Mouse (Mus musculus) liver, adult 2 months (tissue): ENCODE measurements at regions not wholly inside any gene's neighbourhood (a gene's known extent, or its start where the extent isn't known, plus 50 kb on each side); places are given as distances from the start of the nearest gene placed in this dataset.
A peak's percentile ranks its signal among the peaks of the same experiment; 100 is the strongest.

ENCODE experiments used
- DNase-seq: peaks from one replicate; pipeline ENCODE4 v3.0.0-alpha.2; 2011; ENCODE audit warnings: low read depth, low spot score; ENCODE audit errors: extremely low read depth
- H3K27ac ChIP-seq: fragments of 200-500 bp; replicated peaks from 2 replicates; pipeline ENCODE4 v1.5.1; 2012; ENCODE audit warnings: low read depth, mild to moderate bottlenecking, control low read depth, inconsistent platforms, low read length; ENCODE audit not compliant: insufficient read depth
- H3K27me3 ChIP-seq: fragments of 200-500 bp; 2 replicates; pipeline ENCODE4 v1.6.1; 2012; ENCODE audit warnings: mild to moderate bottlenecking, moderate library complexity, low read length, inconsistent platforms; ENCODE audit not compliant: control insufficient read depth, insufficient read depth
- H3K36me3 ChIP-seq: fragments of 200-500 bp; 2 replicates; pipeline ENCODE4 v1.6.1; 2012; ENCODE audit warnings: low read length, inconsistent platforms; ENCODE audit not compliant: control insufficient read depth, insufficient read depth
- H3K4me1 ChIP-seq: fragments of 200-500 bp; 2 replicates; pipeline ENCODE4 v1.6.1; 2011; ENCODE audit warnings: low read length; ENCODE audit not compliant: control insufficient read depth, insufficient read depth
- H3K4me3 ChIP-seq: fragments of 200-500 bp; 2 replicates; pipeline ENCODE4 v1.5.1; 2011; ENCODE audit warnings: low read depth, mild to moderate bottlenecking, control low read depth, low read length, moderate library complexity; ENCODE audit not compliant: insufficient read depth
- H3K79me2 ChIP-seq: fragments of 200-500 bp; 2 replicates; pipeline ENCODE4 v1.6.1; 2012; ENCODE audit warnings: inconsistent platforms, mild to moderate bottlenecking, low read length, moderate library complexity; ENCODE audit not compliant: control insufficient read depth, insufficient read depth
- H3K9ac ChIP-seq: fragments of 200-500 bp; 2 replicates; pipeline ENCODE4 v1.6.1; 2012; ENCODE audit warnings: low read depth, mild to moderate bottlenecking, control low read depth, inconsistent platforms, low read length
- CTCF ChIP-seq: fragments of 200-500 bp; IDR thresholded peaks from 2 replicates; pipeline ENCODE4 v1.5.1; 2011; ENCODE audit warnings: low read depth, low read length, control low read depth
- POLR2A ChIP-seq: fragments of 200-500 bp; IDR thresholded peaks from 2 replicates; pipeline ENCODE4 v1.6.1; 2011; ENCODE audit warnings: low read length, control low read depth; ENCODE audit not compliant: insufficient read depth; ENCODE audit errors: extremely low read depth
- WGBS: fragments of 180-500 bp; shearing (Covaris S2); methylation state at CpG from one replicate; pipeline ENCODE4 v1.1.7; 2018; 5-methylcytosine and 5-hydroxymethylcytosine counted together

GRCm38 (mm10) chr10:23015935-23016694, 196.1 kb upstream of the Tcf21 start:
- Histone ChIP-seq H3K9ac (no peak overlapping the region), H3K4me1 (no peaks in the 10 kb centered on the region), H3K4me3 (no peak overlapping the region), H3K27me3 (no peaks in the 10 kb centered on the region), H3K79me2 (no peaks in the 10 kb centered on the region), H3K27ac (no peak overlapping the region), H3K36me3 (no peaks in the 10 kb centered on the region)
- no peak for TF ChIP-seq CTCF
- TF ChIP-seq POLR2A: no peak
- no peak for DNase-seq
- 50% methylated on average over 3 of the region's 3 CpGs for WGBS

GRCm38 (mm10) chr10:23010715-23011114, 190.7 kb upstream of the Tcf21 start:
- Histone ChIP-seq H3K36me3 (no peaks in the 10 kb centered on the region), H3K4me1 (no peaks in the 10 kb centered on the region), H3K27me3 (no peaks in the 10 kb centered on the region), H3K79me2 (no peaks in the 10 kb centered on the region), H3K27ac (no peak overlapping the region), H3K9ac (no peak overlapping the region), H3K4me3 (no peak overlapping the region)
- 72% methylated on average over 4 of the region's 4 CpGs for WGBS
- DNase-seq: peak; percentile 25
- TF ChIP-seq POLR2A (no peak), CTCF (no peak)

GRCm38 (mm10) chr10:23010201-23010600, 190.2 kb upstream of the Tcf21 start:
- Histone ChIP-seq H3K9ac (no peak overlapping the region), H3K27ac (no peak overlapping the region), H3K79me2 (no peaks in the 10 kb centered on the region), H3K36me3 (no peaks in the 10 kb centered on the region), H3K4me1 (no peaks in the 10 kb centered on the region), H3K4me3 (no peak overlapping the region), H3K27me3 (no peaks in the 10 kb centered on the region)
- no peak for TF ChIP-seq POLR2A
- no peak for TF ChIP-seq CTCF
- WGBS: 49% methylated on average over 2 of the region's 2 CpGs
- DNase-seq: peak; percentile 33

GRCm38 (mm10) chr10:23004768-23005167, 184.8 kb upstream of the Tcf21 start:
- Histone ChIP-seq H3K27me3 (no peaks in the 10 kb centered on the region), H3K79me2 (no peaks in the 10 kb centered on the region), H3K36me3 (no peaks in the 10 kb centered on the region), H3K4me3 (no peak overlapping the region), H3K4me1 (no peaks in the 10 kb centered on the region), H3K9ac (no peak overlapping the region), H3K27ac (no peak overlapping the region)
- TF ChIP-seq CTCF: no peak
- no peak for DNase-seq
- WGBS: 73% methylated on average over 1 of the region's 1 CpGs

GRCm38 (mm10) chr10:23003686-23004085, 183.7 kb upstream of the Tcf21 start:
- H3K27ac ChIP-seq: no peak overlapping the region
- no peaks in the 10 kb centered on the region for H3K36me3 ChIP-seq
- no peak for DNase-seq
- H3K4me3 ChIP-seq: no peak overlapping the region
- no peak for TF ChIP-seq CTCF
- TF ChIP-seq POLR2A: no peak
- no peaks in the 10 kb centered on the region for H3K4me1 ChIP-seq
- no peak overlapping the region for H3K9ac ChIP-seq
- no peaks in the 10 kb centered on the region for H3K79me2 ChIP-seq
- H3K27me3 ChIP-seq: no peaks in the 10 kb centered on the region

- no peak for DNase-seq
- no peaks in the 10 kb centered on the region for H3K79me2 ChIP-seq
- WGBS: 83% methylated on average over 2 of the region's 2 CpGs
- no peaks in the 10 kb centered on the region for H3K36me3 ChIP-seq
- no peaks in the 10 kb centered on the region for H3K27me3 ChIP-seq
- H3K4me3 ChIP-seq: no peak overlapping the region
- H3K27ac ChIP-seq: no peak overlapping the region
- TF ChIP-seq POLR2A (no peak), CTCF (no peak)
- H3K4me1 ChIP-seq: no peaks in the 10 kb centered on the region
- H3K9ac ChIP-seq: no peak overlapping the region
Measured at GRCm38 (mm10) chr10:22998561-22998960, 178.6 kb upstream of the Tcf21 start.
